Mouse (Mus musculus) forelimb bud, embryonic 11.5 days (tissue): ENCODE measurements at regions not wholly inside any gene's neighbourhood (a gene's known extent, or its start where the extent isn't known, plus 50 kb on each side); places are given as distances from the start of the nearest gene placed in this dataset.

Experiments used
- DNase-seq: peaks from one replicate; pipeline ENCODE4 v3.0.0-alpha.2; 2012; ENCODE audit warnings: low read depth, low spot score

- DNase-seq, result no peak
These were observed 274.0 kb upstream of the Dab2 start for GRCm38 (mm10) chr15:6025543-6025942.

GRCm38 (mm10) chr15:6029214-6029613 is 270.4 kb upstream of the Dab2 start:
- DNase-seq, result no peak

DNA sequence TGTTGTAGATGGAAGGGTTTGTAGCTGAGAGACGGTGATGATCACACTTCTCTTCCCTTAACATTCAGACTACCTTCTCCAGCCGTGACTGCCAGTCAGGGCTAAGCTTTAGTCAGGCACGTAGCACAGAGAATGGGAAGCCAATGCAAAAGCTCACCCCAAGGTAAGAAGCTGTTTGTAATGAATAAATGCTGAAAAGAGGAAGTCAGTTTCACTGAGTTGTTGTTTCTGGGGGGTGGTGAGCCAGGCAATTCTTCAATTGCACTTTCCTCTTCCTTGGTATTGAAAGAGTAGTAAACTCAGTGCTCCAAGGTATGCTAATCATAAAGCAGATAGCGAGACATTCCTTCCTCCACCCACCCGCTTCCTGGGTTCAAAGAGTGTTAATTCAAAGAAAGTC is 269.2 kb upstream of the Dab2 start:
- DNase-seq, result no peak

DNA sequence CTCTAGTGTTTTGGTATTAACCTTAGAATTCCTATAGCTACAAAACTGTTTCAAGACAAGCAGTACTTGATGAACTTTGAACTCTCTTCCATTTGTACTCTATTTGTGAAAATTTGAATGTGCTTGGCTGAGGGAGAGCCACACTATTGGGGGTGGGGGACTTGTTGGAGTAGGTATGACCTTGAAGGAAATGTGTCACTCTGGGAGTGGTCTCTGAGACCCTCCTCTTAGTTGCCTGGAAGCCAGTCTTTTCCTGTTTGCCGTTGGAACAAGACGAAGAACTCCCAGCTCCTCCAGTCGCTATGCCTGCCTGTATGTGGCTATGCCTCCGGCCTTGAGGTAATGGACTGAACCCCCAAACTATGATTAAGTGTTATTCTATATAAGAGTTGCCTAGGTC is 265.4 kb upstream of the Dab2 start:
- no peak for DNase-seq

- no peak for DNase-seq
These were observed 254.9 kb upstream of the Dab2 start for GRCm38 (mm10) chr15:6044511-6045256.

GRCm38 (mm10) chr15:6055703-6056102 is 243.9 kb upstream of the Dab2 start:
- no peak for DNase-seq

GRCm38 (mm10) chr15:6056887-6057626 is 242.5 kb upstream of the Dab2 start:
- peak; percentile 21 for DNase-seq

DNA sequence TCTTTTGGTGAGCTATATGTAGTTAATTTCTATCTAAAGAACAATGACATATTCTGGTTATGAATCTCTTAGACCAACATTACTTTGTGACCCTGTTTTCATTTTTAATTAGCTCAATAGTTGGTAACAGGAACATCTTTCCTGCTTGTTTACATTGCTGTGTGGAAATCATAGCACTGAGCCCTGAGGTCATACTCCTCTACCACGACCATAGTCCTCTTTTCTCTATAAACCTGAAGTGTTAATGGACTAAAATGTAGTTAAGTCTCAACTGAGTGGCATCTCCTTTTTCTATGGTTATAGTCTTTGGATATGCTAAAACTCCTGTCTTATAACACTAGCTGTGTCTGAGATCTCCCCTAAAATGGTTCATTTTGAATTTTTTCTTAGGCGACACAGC is 240.2 kb upstream of the Dab2 start:
- DNase-seq, result no peak

DNA sequence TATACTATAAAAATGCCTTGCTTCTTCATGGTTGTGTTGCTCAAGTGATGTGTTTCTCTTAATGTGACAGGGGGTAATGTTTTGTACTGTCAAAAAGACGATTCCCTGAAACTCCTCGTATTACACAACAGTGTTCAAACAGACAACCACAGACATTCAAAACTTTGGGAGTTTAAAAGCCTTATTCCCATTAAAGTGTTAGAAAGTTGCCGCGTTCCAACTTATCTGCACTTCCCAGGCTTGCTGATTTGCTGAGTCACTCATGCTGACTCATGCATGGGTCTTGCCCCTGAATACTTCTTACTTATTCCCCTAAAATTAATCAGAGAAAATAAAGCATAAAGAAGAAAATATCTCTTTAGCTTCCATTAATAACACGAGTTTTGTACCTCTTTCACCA is 239.8 kb upstream of the Dab2 start:
- DNase-seq, result no peak

DNA sequence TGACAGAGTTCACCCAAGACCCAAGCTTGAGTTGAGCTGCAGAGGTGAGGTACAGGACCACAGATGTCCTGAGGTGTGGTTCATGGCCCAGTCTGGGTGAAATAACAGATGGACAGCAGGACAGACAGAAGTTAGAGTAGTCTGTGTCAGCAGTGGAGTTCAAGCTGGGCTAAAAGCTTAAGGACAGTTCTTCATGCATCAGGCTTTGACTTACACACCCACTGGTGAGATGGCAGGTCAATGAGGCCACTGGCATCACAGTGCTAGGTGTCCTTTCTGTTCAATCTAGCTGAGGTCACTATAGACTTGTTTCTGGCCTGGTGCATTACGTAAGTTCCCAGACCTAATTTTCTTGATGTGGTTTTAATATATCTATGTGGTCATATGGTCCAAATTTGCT is 238.9 kb upstream of the Dab2 start:
- DNase-seq, result no peak

DNA sequence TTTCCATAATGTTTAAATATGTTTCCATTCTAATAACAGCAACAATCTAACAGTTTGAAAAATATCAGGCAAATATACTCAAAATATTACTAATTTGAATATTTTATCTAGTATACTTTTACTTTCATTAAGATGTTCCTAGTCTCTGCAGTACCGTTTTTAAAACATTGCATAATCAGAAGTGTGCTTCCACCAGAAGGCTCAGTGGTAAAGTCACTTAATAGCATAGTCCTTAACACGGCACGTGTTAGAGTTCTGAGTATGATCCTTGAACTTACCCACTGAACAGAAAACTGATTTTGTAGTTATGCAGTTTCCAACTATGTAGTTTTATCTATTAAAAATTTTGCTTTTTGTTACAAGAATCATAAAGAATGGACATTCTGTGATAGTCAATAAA is 234.5 kb upstream of the Dab2 start:
- no peak for DNase-seq

DNA sequence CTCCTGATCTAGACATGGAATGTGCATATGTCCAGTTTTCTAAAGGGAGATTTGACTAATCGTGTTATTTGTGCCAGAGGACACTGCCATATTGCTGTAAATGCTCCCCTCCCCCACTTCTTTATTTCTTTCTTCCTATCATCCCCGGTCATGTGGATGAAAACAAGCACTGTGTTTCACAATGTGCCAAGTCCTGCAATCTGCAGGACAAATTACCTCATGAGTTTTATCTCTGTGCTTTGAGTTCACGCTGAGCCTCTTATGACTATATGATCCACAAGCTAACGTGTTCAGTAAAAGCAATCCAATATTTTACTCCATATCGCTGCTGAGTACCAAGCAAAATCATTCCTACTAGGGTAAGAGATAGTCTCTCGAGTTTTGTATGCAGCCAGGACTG is 232.2 kb upstream of the Dab2 start:
- no peak for DNase-seq

- no peak for DNase-seq
These were observed 231.2 kb upstream of the Dab2 start for GRCm38 (mm10) chr15:6068371-6068770.

DNA sequence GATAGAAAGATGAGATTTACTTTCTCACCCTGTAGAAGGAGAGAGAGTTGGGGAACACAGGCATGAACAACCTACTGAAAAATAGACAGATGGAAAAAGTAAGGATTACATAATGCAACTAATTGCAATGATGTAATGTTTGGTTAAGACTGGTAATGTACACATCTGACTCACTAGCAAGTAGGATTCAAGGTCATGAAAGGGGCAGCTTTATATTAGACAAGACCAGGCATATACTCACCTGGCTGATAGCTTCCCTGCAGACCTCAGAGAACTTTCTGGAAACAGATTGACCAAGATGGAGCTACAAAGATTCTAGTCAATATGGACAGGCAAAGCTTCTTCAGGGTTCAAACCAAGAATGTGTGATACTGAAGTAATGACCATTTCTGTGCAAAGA is 227.7 kb upstream of the Dab2 start:
- DNase-seq, result no peak

DNA sequence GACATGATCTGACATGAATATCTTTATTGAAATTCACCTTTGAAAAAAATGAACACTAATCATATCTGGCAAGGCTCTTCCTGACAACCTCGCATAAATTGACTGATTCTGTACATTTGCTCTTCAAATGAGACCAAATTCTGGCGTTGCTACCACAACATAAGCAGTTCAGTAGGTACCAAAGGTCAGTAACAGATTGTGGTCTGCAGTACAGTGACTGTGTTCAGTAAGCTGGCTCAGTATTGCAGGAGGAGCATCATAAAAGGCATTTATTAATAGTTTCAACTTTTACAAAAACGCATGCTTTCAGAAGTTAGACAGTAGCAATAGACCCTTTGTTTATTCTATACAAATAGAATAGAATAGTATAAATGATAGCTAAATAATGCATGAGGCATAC is 226.7 kb upstream of the Dab2 start:
- no peak for DNase-seq

DNA sequence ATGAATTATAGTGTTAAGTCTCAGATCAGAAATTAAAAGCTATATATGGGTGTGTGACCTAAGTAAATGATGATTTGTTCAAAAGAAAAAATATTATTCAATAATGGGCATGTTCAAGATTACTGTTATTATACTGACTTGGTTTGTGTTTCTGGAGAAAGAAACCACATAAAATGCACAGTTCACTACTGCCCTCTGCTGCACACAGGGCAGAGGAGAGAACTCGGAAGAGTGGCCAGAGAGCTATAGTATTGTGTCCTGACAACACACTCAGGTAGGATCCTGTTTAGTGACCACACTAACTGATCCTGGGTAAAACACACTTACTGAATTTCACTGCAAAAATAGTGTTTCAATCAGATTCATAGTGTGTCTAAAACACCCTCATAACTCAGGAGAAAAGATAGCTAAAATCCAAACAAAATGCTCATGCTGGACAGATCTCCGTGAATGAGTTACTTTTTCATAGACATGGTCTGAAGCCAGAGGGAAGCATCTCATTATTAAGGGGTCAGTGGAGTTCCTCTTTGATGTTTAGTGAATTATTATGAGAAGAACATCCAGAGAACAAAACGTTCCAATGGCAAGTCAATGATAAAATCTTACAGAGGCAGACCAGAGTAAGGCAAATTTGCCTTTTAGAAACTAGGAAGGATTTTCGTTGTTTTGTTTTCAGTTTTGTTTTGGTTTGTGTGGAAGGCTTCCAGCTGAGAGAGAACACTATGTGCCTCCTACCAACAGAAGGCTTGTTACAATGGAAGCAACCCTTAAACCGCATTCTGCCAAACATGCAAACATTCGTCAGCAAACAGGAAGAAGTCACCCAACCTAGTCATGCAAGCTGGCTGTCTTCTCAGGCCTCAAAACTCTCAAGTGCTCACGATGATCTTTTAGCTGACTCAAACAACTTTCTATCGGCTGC is 218.6 kb upstream of the Dab2 start:
- DNase-seq, result peak; percentile 30

GRCm38 (mm10) chr15:6087208-6087607 is 212.4 kb upstream of the Dab2 start:
- no peak for DNase-seq

DNA sequence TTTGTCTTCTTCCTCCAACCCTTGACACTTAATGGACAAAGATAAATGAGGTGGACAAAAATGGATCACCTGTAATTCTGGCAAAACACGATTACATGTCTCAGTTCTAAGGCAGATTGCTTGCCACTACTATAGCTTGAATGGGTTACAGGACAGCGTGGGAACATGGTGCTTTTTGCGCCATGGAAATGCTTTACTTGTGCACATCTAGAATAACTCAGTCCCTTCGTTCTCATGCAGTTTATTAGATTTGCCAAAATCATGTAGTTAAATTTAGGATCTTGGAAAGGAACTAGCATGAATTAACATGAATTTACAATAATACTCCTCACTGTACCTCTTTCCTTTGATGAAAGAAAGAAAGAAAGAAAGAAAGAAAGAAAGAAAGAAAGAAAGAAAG is 211.1 kb upstream of the Dab2 start:
- no peak for DNase-seq

GRCm38 (mm10) chr15:6129697-6130096 is 169.9 kb upstream of the Dab2 start:
- DNase-seq, result peak; percentile 25

DNA sequence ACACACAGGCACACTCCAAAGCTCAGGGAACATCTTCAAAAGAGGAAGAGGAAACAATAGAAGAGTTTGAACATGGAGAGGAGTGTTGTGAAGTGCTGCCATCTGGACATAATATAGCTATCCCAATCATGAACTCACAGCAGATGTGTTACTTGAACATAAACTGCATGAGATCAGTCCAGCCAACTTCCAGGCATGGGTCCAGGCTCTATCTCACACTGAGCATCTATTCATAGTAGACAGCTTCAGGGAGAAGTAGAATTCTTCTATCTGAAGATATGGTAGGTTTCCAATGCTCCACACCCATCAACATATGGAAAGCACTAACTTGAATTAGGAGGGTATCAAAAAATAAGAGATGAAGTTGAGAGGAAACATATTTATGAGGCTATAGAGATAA is 167.4 kb upstream of the Dab2 start:
- DNase-seq, result no peak

DNA sequence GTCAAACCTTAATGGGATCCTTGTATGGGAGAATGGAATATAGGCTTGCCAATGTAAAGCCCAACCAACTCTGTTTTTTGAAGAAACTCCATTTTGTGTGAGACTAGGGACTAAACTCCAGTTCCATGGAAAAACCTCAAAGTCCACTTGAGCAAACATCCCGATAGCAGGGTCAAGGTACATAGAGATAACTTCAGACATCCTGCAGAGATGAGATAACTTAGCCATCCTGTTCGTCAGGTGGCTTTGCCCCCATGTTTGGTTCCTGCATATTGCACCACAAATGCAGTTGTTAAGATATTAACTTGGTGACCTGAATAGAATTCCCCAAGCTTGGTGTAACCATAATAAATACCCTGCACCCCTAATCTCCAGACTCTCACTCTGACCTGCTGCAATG is 154.5 kb upstream of the Dab2 start:
- DNase-seq, result no peak

- peak; percentile 11 for DNase-seq
These were observed 144.9 kb upstream of the Dab2 start for GRCm38 (mm10) chr15:6154706-6155105.
